Mouse (Mus musculus): ENCODE results near the gene Zfp280d.
"Not testable (repeated sequence)": the region's sequence is repeated elsewhere in the genome, so short reads cannot be mapped to it uniquely, and the experiment has no call there.

The Zfp280d gene

DNA sequence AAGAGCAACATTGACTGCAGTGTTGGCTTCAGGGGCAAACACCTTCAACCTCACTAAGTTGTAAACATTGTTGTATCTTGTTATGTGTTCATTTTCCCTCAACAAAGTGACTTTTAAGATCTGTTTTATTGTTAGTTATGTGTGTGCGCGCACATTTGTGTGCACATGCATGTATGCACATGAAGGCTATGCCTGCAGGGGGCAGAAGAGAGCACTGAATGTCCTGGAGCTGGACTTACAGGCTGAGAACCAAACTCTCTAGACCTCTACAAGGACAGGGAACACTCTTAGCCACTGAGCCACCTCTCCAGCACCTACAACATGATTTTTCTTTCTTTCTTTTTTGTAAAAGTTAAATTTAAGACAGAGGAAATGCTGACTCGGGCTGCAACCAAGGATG, 99.4 kb downstream of the Zfp280d start:
- no peak for DNase-seq (ENCODE audit: low spot score)

DNA sequence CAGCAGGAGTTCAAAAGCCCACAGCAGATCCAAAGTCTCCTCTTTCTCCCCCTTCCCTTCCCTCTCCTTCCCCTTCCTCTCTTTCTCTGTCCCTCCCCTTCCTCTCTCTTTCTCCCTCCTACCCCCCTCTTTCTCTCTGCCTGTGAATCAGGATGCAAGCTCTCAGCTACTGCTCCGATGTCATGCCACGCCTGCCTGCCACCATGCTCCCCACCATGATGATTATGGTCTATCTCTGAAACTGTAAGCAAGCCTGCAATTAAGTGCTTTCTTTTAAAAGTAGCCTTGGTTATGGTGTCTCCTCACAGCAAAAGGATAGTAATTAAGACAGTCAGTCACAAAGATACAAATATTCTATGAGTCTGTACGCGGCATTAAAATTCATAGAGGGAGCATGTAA, 100.3 kb downstream of the Zfp280d start:
- no peak for DNase-seq (ENCODE audit: low spot score)

DNA sequence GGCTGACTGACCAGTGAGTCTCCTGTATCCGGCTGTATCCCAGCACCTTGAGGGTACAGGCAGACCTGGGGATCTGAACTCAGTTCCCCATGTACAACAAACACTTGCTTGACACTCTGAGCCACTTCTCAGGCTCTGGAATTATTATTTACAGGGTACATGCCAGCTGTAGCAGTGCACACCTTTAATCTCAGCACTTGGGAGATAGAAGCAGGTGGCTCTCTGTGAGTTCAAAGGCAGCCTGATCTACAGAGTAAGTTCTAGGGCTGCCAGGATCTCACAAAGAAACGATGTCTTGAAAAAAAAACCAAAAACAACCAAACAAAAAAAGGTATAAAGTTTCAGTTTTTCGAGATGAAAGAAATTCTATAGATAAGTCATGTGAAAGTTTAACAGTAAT, 101.0 kb downstream of the Zfp280d start:
- no peak for DNase-seq (ENCODE audit: low spot score)

DNA sequence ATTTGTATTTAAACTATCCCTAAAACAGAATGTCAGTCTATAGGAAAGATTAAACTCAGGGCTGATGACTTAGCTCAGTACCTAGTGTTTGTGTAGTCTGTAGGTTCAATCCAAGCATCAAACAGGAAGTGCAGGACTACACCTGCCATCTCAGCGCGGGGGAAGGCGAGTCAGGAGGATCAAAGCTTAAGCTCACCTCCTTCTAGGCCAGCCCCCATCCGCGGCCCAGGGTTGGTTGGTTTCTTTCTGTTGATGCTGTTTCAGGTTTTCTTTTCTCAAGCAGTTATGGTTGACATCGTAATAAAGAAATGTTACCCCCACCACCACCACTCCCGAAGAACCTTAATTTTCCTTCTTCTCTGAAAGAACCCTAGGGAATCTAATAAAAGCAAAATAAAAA, 111.1 kb downstream of the Zfp280d start:
- DNase-seq (ENCODE audit: low spot score): no peak

DNA sequence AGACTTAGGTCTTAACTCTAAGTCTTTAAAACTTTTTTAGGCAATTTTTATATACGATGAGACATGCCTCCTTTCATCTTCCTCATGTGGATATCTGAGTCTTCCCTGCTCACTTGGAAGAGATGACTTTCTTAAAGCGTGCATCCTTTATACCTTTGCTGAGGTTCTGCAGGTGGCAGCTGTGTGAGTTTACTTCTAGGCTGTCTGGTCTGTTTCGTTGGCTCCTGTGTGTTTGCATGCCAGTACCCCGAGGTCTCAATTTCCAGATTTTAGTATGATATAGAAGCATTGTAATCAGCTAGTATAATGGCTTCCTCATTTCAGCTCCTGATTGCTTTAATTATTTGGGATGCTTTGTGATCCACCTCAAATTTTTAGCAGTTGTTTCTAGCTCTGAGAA, 114.3 kb downstream of the Zfp280d start:
- no peak for DNase-seq (ENCODE audit: low spot score)

DNA sequence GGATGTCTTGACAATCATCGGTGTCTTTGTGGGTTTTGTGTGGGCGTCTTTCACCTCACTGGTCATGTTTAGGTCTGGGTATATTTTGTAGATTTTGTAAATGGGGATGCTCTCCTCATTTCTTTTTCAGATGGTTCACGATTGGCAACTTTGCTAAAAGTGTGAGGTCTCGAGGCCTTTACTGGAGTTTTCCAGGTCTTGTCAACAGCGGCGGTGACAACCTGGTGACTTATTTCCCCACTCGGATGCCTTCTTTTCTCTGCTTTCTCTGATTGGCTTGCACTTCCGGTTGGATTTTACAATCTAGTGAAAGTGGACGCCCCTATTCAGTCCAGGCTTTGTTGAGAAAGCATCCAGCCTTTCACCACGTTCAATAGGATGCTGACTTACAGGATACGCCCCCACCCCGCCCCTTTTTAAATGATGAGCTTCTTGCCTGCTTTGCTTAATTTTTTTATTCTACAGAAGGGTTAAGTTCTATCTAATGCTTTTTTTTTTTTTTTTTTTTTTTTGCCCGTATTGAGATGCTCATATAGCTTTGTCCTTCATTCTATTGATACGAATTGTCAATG, 114.9 kb downstream of the Zfp280d start:
- no peak for DNase-seq (ENCODE audit: low spot score)

DNA sequence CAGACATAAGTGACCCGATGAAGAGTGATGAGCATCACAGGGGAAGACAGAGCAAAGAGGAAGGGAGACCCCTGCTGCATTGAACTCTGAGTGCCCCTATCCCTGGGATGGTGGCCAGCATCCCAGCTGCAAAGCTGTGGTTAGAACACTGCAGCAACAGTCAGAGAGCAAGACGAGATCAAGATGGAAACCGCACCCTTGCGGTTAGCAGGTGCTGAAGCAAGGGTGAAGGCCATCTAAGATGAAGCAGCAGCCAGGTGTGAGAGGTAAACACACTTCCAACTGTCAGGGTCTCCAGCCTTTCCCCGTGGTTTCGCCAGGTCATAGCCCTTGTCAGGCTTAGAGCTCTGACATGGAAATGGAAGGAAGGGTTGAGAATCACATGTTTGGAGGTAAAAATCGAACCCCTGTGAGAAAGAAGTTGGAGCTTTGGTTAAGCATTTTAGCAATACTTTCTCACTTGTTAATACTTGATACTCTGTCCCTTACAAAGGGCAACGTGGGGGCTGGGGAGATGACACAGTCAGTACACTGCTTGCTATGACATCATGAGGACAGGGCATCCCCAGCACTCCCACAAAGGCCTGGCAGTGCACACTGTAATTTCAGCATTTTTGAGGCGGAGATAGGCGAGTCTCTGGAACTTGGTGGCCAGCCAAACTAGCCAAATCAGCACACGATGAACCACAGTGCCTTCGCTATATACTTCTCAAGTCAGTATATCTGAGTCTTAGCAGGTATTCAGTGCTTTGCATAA, 115.8 kb downstream of the Zfp280d start:
- no peak for DNase-seq (ENCODE audit: low spot score)

DNA sequence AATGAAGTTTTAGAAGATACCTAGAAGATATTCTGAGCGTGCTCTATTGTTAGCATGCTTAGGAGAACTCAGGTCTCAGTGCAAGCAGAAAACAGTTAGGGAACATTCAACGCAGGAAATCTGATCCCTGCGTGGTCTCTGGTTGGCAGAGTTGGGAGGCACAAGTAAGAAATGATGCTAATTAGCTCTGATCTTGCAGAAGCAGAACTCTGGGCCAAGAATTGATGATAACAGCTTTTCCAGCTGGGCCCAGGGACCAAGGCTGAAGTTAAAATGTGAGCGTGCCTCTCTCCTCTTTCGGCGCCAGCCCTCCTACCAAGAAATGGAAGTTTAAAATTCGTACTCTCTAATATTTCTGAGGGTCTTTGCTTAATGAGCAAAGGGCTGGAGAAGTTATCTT, 118.0 kb downstream of the Zfp280d start:
- no peak for DNase-seq (ENCODE audit: low spot score)

DNA sequence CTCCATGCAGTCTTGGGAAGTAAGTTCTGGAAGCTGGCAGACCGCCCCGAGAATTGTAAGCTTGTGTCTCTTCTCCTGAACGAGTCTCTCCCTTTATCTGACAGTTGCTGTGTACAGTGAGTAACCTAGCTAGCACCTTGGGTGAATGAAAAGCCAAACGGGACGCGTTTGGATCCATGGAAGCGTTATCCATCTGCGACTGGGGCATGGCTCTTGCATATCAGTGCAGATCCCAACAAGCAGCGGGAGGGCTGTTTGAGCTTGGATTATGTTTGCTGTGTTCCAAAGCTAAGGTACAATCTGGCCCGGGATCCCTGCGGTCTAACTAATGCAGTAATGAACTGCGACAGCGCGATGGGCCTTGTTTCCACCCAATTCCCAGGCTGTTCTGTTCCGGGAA, 118.6 kb downstream of the Zfp280d start:
- no peak for DNase-seq (ENCODE audit: low spot score)

DNA sequence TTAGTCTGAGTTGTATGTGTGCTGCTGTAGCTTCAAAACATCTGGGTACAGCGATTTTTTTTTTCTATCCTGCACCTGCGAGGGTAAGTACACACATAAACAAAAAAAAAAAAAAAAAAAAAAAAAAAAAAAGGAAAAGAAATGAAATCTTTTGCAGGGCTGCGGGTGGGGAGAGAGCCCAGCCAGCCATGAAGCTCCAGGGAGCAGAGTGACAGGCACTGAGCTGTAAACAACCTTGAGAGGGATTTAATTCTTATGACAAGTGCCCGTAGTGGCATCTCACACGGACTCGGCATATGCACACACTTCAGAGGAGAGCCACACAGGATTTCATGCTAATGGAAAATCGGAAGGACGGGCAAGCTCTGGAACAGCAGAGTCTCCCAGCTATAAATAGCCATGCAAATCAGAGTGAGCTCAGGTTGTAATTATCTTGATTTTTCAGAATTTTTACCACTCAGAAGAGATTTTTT, 119.2 kb downstream of the Zfp280d start:
- no peak for DNase-seq (ENCODE audit: low spot score)

DNA sequence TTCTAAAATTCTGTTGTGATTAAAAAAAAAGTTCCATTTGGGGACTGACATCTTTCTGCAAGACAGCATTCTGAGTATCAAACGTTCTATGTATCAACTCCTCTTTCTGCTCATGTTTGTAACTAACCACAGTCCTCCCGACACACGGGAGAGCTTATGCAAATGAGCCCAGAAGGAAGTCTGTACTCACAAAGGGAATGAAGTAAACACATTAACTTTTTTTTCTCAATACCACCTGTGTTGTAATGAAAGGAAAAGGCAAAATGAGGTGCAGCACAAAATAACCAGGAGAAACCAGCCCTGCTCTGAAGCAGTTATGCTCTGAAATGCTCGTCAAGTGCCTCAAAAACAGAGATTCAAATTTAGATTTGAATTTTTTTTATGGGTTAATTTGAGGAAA, 125.5 kb downstream of the Zfp280d start:
- DNase-seq (ENCODE audit: low spot score): no peak

DNA sequence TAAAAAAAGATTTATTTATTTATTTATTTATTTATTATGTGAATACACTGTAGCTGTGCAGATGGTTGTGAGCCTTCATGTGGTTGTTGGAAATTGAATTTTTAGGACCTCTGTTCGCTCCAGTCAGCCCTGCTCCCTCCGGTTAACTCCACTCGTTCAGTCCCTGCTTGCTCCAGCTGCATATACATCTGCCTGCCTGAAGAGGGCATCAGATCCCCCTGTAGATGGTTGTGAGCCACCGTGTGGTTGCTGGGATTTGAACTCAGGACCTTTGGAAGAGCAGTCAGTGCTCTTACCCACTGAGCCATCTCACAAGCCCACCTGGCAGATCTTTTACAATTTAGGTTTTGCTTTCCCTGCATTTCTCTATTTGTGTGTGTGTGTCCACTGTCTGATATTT, 127.1 kb downstream of the Zfp280d start:
- not testable (repeated sequence) for DNase-seq (ENCODE audit: low spot score)

DNA sequence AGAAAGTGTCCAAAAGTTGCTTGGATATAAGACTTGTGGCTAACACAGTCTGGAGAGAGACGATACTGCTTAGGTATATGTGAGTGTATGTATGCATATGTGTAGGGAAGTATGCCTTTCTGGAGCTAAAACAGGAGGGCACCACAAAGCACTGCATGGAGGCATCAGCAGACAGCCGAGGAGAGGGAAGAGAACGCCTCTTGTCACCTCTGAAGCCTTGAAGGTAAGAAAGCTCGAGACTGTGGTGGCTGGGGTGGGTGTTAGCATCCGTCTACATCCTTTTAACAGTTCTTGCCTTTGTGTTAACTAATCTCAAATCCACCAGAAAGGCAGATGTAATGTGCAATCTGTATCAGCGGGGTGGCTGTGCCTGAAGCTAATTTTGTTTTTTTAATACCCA, 128.8 kb downstream of the Zfp280d start:
- DNase-seq (ENCODE audit: low spot score): no peak

DNA sequence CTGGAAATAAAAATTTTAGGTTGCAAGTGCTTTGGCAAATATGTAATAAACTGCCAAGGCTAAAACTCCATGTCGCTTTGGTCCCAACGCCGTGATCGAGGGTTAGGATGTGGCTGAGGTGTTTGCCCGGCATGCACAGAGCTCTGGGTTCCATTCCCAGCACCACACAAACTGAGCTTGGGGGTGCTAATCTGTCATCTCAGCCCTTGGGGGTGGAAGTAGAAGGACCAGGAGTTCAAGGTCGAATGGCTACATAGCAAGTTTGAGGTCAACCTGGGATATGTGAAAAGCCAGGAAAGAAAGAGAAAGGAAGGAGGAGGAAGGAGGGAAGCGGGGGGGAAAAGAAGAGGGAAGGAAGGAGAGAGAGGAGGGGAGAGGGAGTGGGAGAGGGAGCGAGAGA, 129.8 kb downstream of the Zfp280d start:
- DNase-seq (ENCODE audit: low spot score): no peak

DNA sequence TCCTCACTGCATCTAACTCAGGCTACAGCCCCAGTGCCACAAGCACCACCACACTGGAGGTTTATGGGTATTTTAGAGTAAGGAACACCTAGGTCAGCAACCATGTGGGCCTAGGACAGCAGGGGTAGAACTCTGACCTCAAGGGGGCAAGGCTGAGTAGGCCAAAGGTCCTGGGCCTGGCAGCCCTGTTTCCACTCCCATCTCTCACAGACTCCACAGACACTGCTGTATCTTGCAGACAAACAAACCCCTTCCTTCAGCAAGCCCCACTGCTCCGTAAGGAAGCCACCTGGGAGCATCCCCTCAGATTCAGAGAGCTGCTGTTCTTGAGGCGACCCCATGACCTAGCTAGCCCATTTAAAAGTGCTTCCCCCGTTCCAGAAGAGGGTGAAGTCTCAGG, 130.3 kb downstream of the Zfp280d start:
- DNase-seq (ENCODE audit: low spot score): no peak

DNA sequence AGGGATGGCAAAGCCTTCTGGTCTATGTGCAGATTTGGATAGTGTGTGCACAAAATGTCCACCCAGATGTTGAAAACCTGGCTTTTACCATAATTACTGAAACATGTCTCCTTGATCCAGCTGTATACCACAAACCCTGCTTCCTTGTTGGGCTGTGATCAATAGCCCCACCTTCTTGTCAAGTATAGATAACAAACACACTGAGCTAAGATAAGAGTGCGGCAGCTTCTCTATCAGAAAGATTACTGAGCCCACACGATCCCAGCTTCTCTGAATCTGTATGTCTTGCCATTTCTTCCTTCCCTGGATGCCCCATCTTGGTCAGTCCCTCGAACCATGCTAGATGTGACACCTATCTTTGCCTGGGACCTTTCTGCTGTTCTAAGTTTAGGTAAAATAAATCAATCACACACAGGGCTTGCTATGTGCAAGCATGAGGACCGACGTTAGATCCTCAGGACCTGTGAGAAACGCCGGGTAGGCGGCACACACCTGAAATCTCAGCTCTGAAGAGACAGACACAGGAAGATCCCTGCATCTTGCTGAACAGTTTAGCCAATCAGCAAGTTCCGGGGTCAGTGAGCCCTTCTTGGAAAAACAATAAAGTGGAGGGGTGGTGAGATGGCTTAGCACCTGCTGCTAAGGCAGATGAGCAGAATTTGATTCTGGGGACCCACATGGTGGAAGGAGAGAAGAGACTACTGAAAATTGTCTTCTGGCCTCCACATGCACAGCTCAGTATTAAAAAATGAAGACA, 131.4 kb downstream of the Zfp280d start:
- DNase-seq (ENCODE audit: low spot score): no peak

DNA sequence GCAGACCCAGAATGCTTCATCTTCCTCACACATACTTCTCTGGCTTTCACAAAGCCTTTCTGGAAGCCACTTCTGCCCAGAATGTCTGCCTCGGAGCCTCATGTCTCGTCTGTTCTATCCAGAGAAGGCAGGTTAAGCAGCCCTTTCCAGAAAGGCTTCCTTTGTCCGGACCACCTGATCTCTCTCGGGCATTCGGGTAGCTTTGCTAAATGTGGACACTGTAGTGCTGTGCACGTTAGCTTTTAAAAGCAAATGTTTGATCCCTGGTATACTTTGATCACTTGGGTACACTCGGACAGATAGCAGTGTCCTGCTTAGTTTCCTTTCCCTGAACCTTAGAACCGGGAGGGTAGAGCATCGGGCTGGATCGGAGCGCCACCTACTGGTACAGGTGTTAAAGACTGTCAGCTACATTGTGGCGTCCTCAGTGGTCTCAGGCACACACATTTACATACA, 133.5 kb downstream of the Zfp280d start:
- peak; percentile 79 for DNase-seq (ENCODE audit: low spot score)

DNA sequence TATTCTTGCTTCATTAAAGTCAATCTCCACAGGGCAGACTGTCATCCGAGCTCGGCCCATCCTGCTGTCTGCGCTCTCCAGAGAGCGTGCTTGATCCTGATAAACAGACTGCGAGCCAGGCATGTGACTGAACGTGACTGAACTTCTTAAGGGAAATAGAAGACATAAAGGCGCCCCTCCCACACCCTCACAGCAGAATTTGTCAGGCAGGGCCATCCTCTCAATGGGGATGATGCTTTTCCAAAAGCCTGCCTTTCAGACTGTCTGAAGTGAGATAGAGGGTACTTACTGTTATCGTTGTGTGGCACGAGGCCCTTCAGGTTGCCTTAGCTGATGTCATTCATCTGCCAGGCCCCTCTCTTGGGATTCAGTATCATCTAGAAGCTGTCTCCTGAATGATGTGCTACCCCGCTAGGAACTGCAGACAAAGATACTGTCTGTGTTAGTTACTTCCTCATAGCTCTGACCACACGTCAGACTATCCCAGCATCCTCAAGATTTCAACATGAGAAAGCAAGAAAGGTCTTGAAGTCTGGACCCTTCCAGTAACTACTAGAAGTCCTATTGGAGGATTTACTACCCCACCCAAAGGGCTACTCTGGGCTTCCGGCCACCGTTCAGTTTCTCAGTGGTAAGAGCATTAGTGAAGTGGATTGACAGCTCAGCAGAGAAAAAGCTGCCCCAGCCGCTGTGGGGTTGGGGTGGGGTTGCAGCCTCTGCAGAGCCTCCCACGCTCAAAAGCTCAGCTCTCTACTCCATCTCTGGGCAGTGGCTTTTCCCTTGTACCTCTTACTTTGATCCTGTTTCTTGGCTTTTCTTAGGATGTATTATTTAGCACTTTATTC, 134.9 kb downstream of the Zfp280d start:
- no peak for DNase-seq (ENCODE audit: low spot score)

DNA sequence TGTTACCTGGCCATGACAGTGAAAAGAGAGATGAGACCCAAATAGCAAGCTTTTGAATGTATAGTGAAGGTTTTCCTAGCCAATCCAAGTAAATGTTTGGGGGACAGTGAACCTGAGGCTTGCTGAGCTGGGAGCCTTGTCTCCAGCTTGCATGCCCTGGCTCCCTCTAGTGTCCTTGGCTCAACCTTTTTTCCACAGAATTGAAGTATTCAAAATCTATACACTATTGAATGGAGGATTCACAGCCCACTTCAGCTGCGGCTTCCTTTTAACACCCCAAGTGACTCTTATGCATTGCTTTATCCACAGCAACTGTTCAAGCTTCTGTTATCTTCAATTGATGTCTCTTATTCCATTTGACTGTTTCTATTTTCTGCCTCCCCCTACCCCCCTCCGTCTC, 137.1 kb downstream of the Zfp280d start:
- DNase-seq (ENCODE audit: low spot score): no peak
